Comparison of ENCODE assay signal across 8 mouse cellular contexts in the genomic region with DNA sequence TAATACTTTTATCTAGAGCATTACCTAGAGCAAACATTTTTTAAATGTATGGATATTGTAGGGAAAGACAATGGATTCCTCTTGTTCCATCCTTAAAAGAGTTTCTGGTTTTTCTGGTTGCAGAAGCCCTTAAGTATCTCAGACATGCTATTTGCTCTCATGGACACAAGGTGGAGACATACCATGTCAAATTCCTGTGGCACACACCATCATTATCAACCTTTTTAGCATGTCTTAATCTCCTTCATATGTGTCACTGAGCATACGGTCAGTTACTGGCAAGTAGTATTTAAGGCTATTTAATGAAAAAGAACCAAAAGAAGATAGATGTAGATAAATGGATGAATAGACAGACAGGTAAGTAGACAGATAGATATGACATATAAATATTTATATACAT.
DNase-seq lines count a peak whose midpoint lies in the region; ATAC-seq and TF ChIP-seq lines count a peak whose summit lies in the region.

No protein-coding gene starts in this region.

- no peak overlapping the region for H3K9ac ChIP-seq in midbrain, embryonic 13.5 days (replicated peaks)
- no peak overlapping the region for H3K9ac ChIP-seq in midbrain, embryonic 11.5 days (ENCODE audit: low read length)
- no peak overlapping the region for H3K9ac ChIP-seq in midbrain, embryonic 14.5 days (replicated peaks; ENCODE audit: low read length)
- H3K9ac ChIP-seq in intestine, embryonic 15.5 days: no peak overlapping the region

- TF ChIP-seq CTCF in gastrocnemius, adult 2 months (IDR thresholded peaks at IDR 0.05): peak; percentile 77

- intact Hi-C loops in gastrocnemius, adult 2 months (cut with DNase I): loop anchor here (1.0 to 2.0 kb wide), 2 partner anchors 155 to 248 kb away; no protein-coding TSS in a partner anchor

- no peaks in the 10 kb centered on the region for H3K27me3 ChIP-seq in midbrain, embryonic 13.5 days
- H3K27me3 ChIP-seq in midbrain, embryonic 11.5 days (ENCODE audit: control insufficient read depth, insufficient read depth, low read length): no peaks in the 10 kb centered on the region
- H3K27me3 ChIP-seq in midbrain, embryonic 14.5 days (ENCODE audit: control insufficient read depth, insufficient read depth, low read length): no peaks in the 10 kb centered on the region
- H3K27me3 ChIP-seq in intestine, embryonic 15.5 days (replicated peaks): no peaks in the 10 kb centered on the region

- H3K36me3 ChIP-seq in midbrain, embryonic 13.5 days: no peaks in the 10 kb centered on the region
- no peaks in the 10 kb centered on the region for H3K36me3 ChIP-seq in midbrain, embryonic 11.5 days (ENCODE audit: control insufficient read depth, insufficient read depth, low read length)
- no peaks in the 10 kb centered on the region for H3K36me3 ChIP-seq in midbrain, embryonic 14.5 days (ENCODE audit: control insufficient read depth, insufficient read depth, low read length)
- no peaks in the 10 kb centered on the region for H3K36me3 ChIP-seq in intestine, embryonic 15.5 days

- H3K9me3 ChIP-seq in midbrain, embryonic 13.5 days: no peaks in the 10 kb centered on the region
- no peaks in the 10 kb centered on the region for H3K9me3 ChIP-seq in midbrain, embryonic 11.5 days (ENCODE audit: control insufficient read depth, low read length)
- no peaks in the 10 kb centered on the region for H3K9me3 ChIP-seq in midbrain, embryonic 14.5 days (ENCODE audit: control insufficient read depth, low read length)
- no peaks in the 10 kb centered on the region for H3K9me3 ChIP-seq in intestine, embryonic 15.5 days

- H3K4me2 ChIP-seq in midbrain, embryonic 13.5 days (replicated peaks): no peak overlapping the region
- H3K4me2 ChIP-seq in midbrain, embryonic 11.5 days: no peak overlapping the region
- H3K4me2 ChIP-seq in midbrain, embryonic 14.5 days (ENCODE audit: low read length): no peak overlapping the region
- no peak overlapping the region for H3K4me2 ChIP-seq in intestine, embryonic 15.5 days (replicated peaks)

- peak; percentile 55; the same call in 1 of the 2 replicates for ATAC-seq in midbrain, embryonic 13.5 days
- no peak for ATAC-seq in midbrain, embryonic 11.5 days (ENCODE audit: low FRiP score)
- ATAC-seq in midbrain, embryonic 14.5 days (ENCODE audit: low FRiP score, low TSS enrichment): no peak; the same call in 1 of the 2 replicates
- ATAC-seq in intestine, embryonic 15.5 days: no peak

- no peak overlapping the region for H3K27ac ChIP-seq in gastrocnemius, adult 2 months
- no peak overlapping the region for H3K27ac ChIP-seq in midbrain, embryonic 13.5 days
- no peak overlapping the region for H3K27ac ChIP-seq in midbrain, embryonic 11.5 days (ENCODE audit: low read depth, low read length)
- no peak overlapping the region for H3K27ac ChIP-seq in midbrain, embryonic 14.5 days (replicated peaks; ENCODE audit: low read depth, low read length)
- no peak overlapping the region for H3K27ac ChIP-seq in intestine, embryonic 15.5 days

- no peaks in the 10 kb centered on the region for H3K4me1 ChIP-seq in midbrain, embryonic 13.5 days (replicated peaks)
- no peaks in the 10 kb centered on the region for H3K4me1 ChIP-seq in midbrain, embryonic 11.5 days (ENCODE audit: control insufficient read depth, insufficient read depth, low read length)
- no peaks in the 10 kb centered on the region for H3K4me1 ChIP-seq in midbrain, embryonic 14.5 days (ENCODE audit: control insufficient read depth, insufficient read depth, low read length)
- H3K4me1 ChIP-seq in intestine, embryonic 15.5 days (replicated peaks): no peaks in the 10 kb centered on the region

- 23% methylated on average over 1 of the region's 1 CpGs for WGBS in midbrain, embryonic 13.5 days
- WGBS in midbrain, embryonic 11.5 days: 26% methylated on average over 1 of the region's 1 CpGs
- WGBS in midbrain, embryonic 14.5 days: 9% methylated on average over 1 of the region's 1 CpGs
- 16% methylated on average over 1 of the region's 1 CpGs for WGBS in intestine, embryonic 15.5 days

- DNase-seq in gastrocnemius, adult 2 months: no peak
- DNase-seq in gastrocnemius, postnatal 4 days (ENCODE audit: low spot score in 2 of 2): no peak
- DNase-seq in midbrain, embryonic 11.5 days (ENCODE audit: low spot score, missing footprints): no peak
- peak; percentile 68 for DNase-seq in embryo, embryonic 10 days (ENCODE audit: low spot score)
- DNase-seq in midbrain, embryonic 14.5 days: peak; percentile 85
- DNase-seq in frontal cortex, postnatal 14 days (ENCODE audit: low spot score in 2 of 2): no peak

- H3K4me3 ChIP-seq in gastrocnemius, adult 2 months: no peak overlapping the region
- no peak overlapping the region for H3K4me3 ChIP-seq in midbrain, embryonic 13.5 days (replicated peaks)
- no peak overlapping the region for H3K4me3 ChIP-seq in midbrain, embryonic 11.5 days (ENCODE audit: low read depth, low read length)
- no peak overlapping the region for H3K4me3 ChIP-seq in midbrain, embryonic 14.5 days (replicated peaks; ENCODE audit: low read depth, low read length)
- H3K4me3 ChIP-seq in intestine, embryonic 15.5 days (replicated peaks): no peak overlapping the region

Comparison
In these comparisons a context has a peak if more than half of its experiments do, and no peak if none do; other contexts are left out.
1. DNase-seq: peak in embryo, embryonic 10 days (single experiment) and midbrain, embryonic 14.5 days (single experiment); none in gastrocnemius, adult 2 months (single experiment), gastrocnemius, postnatal 4 days (0 of 2), midbrain, embryonic 11.5 days (single experiment) and frontal cortex, postnatal 14 days (0 of 2).